Mouse (Mus musculus) urinary bladder, postnatal 25 days (tissue): ENCODE data around the gene Ugt1a2.

ENCODE experiments used
- DNase-seq: peaks from one replicate; pipeline ENCODE4 v3.0.0; 2022; ENCODE audit warnings: low spot score

The Ugt1a2 gene

GRCm38 (mm10) chr1:88258361-88258760 lies 58.0 kb downstream of the Ugt1a2 start:
- no peak for DNase-seq

GRCm38 (mm10) chr1:88258881-88259642 lies 58.7 kb downstream of the Ugt1a2 start:
- DNase-seq, result peak; percentile 75

- no peak for DNase-seq
Observed at GRCm38 (mm10) chr1:88259643-88260024, 59.2 kb downstream of the Ugt1a2 start.

GRCm38 (mm10) chr1:88260114-88260513 lies 59.7 kb downstream of the Ugt1a2 start:
- no peak for DNase-seq

GRCm38 (mm10) chr1:88260604-88261377 lies 60.4 kb downstream of the Ugt1a2 start:
- DNase-seq, result no peak

- DNase-seq, result peak; percentile 57
Observed at GRCm38 (mm10) chr1:88261706-88262105, 61.3 kb downstream of the Ugt1a2 start.

- DNase-seq, result peak; percentile 99
Observed at GRCm38 (mm10) chr1:88262255-88262654, 61.9 kb downstream of the Ugt1a2 start.

GRCm38 (mm10) chr1:88262961-88263360 lies 62.6 kb downstream of the Ugt1a2 start:
- no peak for DNase-seq

GRCm38 (mm10) chr1:88263778-88264177 lies 63.4 kb downstream of the Ugt1a2 start:
- no peak for DNase-seq

- no peak for DNase-seq
Observed at GRCm38 (mm10) chr1:88264237-88264868, 64.0 kb downstream of the Ugt1a2 start.

GRCm38 (mm10) chr1:88264869-88265240 lies 64.5 kb downstream of the Ugt1a2 start:
- no peak for DNase-seq

- DNase-seq, result no peak
Observed at GRCm38 (mm10) chr1:88266123-88266522, 65.7 kb downstream of the Ugt1a2 start.

- DNase-seq, result no peak
Observed at GRCm38 (mm10) chr1:88267489-88267888, 67.1 kb downstream of the Ugt1a2 start.

- DNase-seq, result no peak
Observed at GRCm38 (mm10) chr1:88268070-88268469, 67.7 kb downstream of the Ugt1a2 start.
